Mouse (Mus musculus) activated CD4-positive, CD25-positive, alpha-beta regulatory T cell (primary cell): ENCODE measurements around the gene Thap12. TPM values are rescaled to one million over a fixed set of nuclear protein-coding genes. Genes with fewer than 3 reads are reported as not detected.

Experiments
- polyA plus RNA-seq, 2 experiments: library from polyadenylated mRNA; unstranded; fragments of 100-300 nt; shearing (Covaris generic); gene quantifications; one replicate each; pipeline ENCODE4 v1.2.1; 2017

Thap12 gene
- 10 to 100 TPM; 44.8 to 58.7 TPM for polyA plus RNA-seq

GRCm38 (mm10) chr7:98702283-98703240 is at the start of gene Thap12:
TSS of gene Thap12 (plus strand) at chr7:98703103.

GRCm38 (mm10) chr7:98656531-98657221 is 46.2 kb upstream of the Thap12 start, which contains the start of gene Emsy:
TSS of gene Emsy (minus strand) at chr7:98656783.

Other genes with a start within 250 kb of the Thap12 start
- gene Lrrc32, start 213.8 kb upstream of the Thap12 start, polyA plus RNA-seq: 100 to 1,000 TPM in 1 of 2 experiments, 10 to 100 TPM in 1; 88.7 to 202 TPM
- 10 to 100 TPM; 59.6 to 79.9 TPM for gene Emsy, start 46.3 kb upstream of the Thap12 start, polyA plus RNA-seq
- under 1 TPM; 0.15 to 0.25 TPM for gene Wnt11, start 132.0 kb downstream of the Thap12 start, polyA plus RNA-seq